Mouse (Mus musculus): ENCODE measurements around the gene Trpv2.
A peak's percentile ranks its signal among the peaks of the same experiment; 100 is the strongest.

Gene Trpv2

GRCm38 (mm10) chr11:62573959-62574702 is at the start of gene Trpv2:
TSS of gene Trpv2 (plus strand) at chr11:62574486.
- no peak for DNase-seq (ENCODE audit: low spot score in 2 of 2)

GRCm38 (mm10) chr11:62537089-62537488 is 37.2 kb upstream of the Trpv2 start:
- DNase-seq (ENCODE audit: low spot score in 2 of 2) = no peak

GRCm38 (mm10) chr11:62537590-62537989 is 36.7 kb upstream of the Trpv2 start:
- DNase-seq (ENCODE audit: low spot score in 2 of 2) = no peak

DNA sequence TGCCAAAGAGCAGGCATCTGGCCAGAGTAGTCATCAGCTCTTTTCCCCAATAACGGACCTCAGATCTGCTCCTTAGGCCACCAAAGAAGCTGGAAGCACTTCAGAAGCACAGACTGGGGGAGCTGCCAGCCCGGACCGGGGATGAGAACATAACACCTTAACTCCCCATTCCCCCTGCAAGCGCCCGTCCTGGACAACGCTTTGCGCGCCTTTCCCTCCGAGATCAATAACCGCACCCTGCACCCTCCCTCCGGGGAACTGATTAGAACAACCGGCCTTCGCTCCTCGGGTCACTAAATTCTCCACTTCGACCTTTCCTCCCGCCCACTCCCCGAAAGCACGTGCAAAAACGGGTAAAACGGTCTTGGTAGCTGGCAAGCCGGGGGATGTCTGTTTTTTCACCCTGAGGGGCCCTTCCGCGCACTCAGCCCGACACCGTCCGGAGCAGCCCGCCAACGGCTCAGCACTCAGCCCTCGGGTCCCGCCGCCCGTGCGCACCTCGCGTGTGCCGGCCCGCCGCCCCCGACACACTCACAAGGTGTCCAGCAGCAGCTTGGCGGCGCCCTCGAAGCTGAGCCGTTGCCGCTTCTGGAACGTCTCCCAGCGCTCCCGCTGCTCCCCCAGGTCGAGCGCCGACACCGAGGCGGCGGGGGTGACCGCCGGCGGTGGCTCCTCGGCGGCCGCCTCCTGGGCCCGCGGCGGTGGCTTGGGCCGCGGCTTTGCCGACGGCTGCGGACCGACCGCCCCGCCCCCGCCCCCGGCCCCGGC is 35.8 kb upstream of the Trpv2 start:
- peak in 1 of 2 experiments; percentile 42 for DNase-seq (ENCODE audit: low spot score in 2 of 2)

- peak; percentile 67 to 68 for DNase-seq (ENCODE audit: low spot score in 2 of 2)
Observed at GRCm38 (mm10) chr11:62539089-62539890, 35.0 kb upstream of the Trpv2 start, which contains the start of gene Cenpv. TSS of gene Cenpv (minus strand) at chr11:62539261.

- no peak for DNase-seq (ENCODE audit: low spot score in 2 of 2)
Observed at GRCm38 (mm10) chr11:62540167-62540566, 34.1 kb upstream of the Trpv2 start.

DNA sequence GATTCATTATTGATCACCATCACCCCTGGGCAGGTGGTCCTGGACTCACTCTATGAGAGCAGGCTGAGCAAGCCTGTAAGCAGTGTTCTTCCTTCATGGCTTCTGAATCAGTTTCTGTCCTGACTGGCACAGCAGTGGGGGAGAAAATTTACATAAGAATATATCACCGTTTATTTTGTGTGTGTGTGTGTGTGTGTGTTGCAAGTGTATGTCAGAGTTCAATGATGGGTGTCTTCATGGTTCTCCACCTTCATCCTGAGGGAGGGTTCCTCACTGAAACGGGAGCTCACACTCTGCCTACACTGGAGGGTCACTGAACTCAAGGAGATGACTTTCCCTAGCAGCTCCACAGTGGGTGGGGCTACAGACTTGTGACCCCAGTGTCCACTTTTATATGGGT is 33.3 kb upstream of the Trpv2 start:
- no peak for DNase-seq (ENCODE audit: low spot score in 2 of 2)

- no peak for DNase-seq (ENCODE audit: low spot score in 2 of 2)
Observed at GRCm38 (mm10) chr11:62541581-62541980, 32.7 kb upstream of the Trpv2 start.

DNA sequence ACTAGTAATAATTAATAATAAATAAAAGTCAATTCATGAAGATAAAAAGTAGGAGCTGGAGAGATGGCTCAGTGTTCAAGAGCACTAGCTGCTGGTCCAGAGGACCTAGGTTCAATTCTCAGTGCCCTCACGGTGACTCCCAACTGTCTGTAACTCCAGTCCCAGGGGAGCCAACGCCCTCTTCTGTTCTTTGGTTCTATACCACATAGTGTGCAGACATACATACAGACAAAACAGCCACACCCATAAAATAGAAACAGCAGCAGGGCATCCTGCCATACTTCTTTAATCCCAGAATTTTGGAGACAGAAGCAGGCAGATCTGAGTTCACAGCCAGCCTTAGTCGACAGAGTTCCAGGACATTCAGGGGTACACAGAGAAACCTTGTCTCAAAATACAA is 30.3 kb upstream of the Trpv2 start:
- DNase-seq (ENCODE audit: low spot score in 2 of 2) = no peak

GRCm38 (mm10) chr11:62549782-62550181 is 24.5 kb upstream of the Trpv2 start:
- DNase-seq (ENCODE audit: low spot score in 2 of 2) = peak; percentile 78 to 85

GRCm38 (mm10) chr11:62550227-62550685 is 24.0 kb upstream of the Trpv2 start:
- peak; percentile 69 to 74 for DNase-seq (ENCODE audit: low spot score in 2 of 2)

- DNase-seq (ENCODE audit: low spot score in 2 of 2) = peak; percentile 98 to 99
Observed at GRCm38 (mm10) chr11:62550727-62551225, 23.5 kb upstream of the Trpv2 start, which contains the start of gene Ubb. TSS of gene Ubb (plus strand) at chr11:62551171.

- peak; percentile 92 to 93 for DNase-seq (ENCODE audit: low spot score in 2 of 2)
Observed at GRCm38 (mm10) chr11:62551226-62552119, 22.8 kb upstream of the Trpv2 start.

- no peak for DNase-seq (ENCODE audit: low spot score in 2 of 2)
Observed at GRCm38 (mm10) chr11:62553186-62553585, 21.1 kb upstream of the Trpv2 start.

DNA sequence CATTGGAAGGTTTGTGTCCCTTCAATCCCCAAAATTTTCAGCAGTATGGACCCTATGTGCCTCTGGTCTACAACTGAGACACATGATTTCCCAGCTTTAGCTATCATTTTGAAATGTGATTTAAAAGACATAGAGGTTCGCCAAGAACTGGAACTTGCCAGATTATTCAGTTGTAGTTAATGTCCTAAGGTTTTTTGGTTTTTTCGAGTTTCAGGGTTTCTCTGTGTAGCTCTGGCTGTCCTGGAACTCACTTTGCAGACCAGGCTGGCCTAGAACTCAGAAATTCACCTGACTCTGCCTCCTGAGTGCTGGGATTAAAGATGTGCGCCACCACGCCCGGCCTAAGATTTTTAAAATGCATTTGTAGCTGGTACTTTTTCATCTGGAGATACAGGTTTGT is 20.7 kb upstream of the Trpv2 start:
- DNase-seq (ENCODE audit: low spot score in 2 of 2) = no peak

DNA sequence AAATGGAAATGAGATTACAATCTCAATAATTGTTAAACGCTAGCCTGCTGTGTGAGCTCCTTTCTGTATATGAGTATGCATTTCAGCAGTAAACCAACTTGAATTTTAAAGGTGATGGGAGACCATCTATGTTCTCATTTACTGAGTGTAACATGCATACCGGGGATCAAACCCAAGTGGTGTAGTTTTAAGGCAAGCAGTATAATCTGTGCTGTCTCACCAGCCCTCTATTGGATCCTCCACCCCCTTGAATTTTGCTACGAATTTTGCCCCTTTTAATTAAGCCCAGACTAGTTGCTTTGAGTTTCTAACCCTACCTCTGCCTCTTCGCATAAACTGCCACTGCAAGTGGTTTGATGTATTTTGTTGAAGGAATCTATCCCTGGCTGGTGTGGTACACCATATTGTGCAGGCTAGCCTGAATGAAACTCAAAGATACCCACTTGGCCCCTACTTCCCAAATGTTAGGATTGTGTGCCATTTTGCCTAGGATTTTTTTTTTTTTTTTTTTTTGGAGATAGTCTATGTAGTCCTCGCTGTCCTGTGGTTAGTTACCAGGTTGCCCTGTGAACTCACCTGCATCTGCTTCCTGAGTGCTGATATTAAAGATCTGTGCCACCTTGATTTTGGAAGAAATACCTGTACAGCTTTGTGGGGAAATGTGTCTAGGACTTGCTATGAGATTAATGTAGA is 20.0 kb upstream of the Trpv2 start:
- no peak for DNase-seq (ENCODE audit: low spot score in 2 of 2)

DNA sequence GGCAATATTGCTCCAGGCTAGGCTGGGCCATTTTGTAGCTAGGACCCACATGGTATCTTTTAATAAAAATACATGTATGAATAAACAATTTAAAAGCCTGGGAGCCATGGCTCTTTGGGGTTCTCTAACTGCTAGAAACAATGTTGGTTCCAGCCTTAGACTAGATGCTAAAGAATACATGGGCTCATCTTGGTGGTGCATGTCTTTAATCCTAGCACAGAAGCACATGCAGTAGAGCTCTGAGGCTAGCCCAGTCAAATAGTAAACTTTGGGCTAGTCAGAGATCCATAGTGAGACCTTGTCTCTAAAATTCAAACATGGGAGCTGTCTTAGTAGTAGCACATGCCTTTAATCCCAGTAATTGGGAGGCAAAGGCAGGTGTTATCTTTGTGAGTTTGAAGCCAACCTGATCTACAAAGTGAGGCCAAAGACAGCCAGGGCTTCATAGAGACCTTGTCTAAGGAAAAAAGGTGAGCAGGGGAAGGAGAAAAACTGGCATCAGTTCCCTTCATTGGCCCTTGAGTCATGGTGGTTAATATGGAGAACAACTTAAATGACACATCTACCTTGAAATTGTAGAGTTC is 19.3 kb upstream of the Trpv2 start:
- no peak for DNase-seq (ENCODE audit: low spot score in 2 of 2)

GRCm38 (mm10) chr11:62555896-62556412 is 18.3 kb upstream of the Trpv2 start:
- peak in 1 of 2 experiments; percentile 23 for DNase-seq (ENCODE audit: low spot score in 2 of 2)

- no peak for DNase-seq (ENCODE audit: low spot score in 2 of 2)
Observed at GRCm38 (mm10) chr11:62557205-62557604, 17.1 kb upstream of the Trpv2 start.
